Mouse (Mus musculus) thymus, postnatal 25 days (tissue): ENCODE results near the gene Cmtm1.
"Not testable (repeated sequence)": the region's sequence is repeated elsewhere in the genome, so short reads cannot be mapped to it uniquely, and the experiment has no call there.

ENCODE experiments used
- DNase-seq: peaks from one replicate; pipeline ENCODE4 v3.0.0; 2022

Gene Cmtm1

GRCm38 (mm10) chr8:104313311-104313710 is 3.4 kb upstream of the Cmtm1 start:
- DNase-seq = no peak

DNA sequence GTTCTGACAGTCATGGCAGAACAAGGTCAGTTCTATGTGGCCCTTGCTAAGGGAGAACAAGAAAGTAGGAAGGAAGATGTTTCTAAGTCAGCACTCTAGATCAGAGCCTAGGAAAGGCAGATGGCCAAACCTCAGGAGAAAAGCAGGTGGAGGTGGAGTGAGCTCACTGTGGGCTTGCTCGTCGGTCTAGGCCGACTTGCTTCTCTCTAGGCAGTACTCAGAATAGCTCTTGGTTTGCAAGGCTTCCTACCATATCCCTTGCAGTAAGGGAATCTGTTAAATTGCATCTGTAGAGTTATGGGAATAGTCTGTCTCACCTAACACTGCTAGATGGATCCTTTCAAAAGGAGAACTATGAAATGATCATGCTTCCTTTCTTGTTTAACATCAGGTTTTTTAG is 2.1 kb upstream of the Cmtm1 start:
- DNase-seq = not testable (repeated sequence)

GRCm38 (mm10) chr8:104308341-104308740 is 1.6 kb downstream of the Cmtm1 start:
- not testable (repeated sequence) for DNase-seq

DNA sequence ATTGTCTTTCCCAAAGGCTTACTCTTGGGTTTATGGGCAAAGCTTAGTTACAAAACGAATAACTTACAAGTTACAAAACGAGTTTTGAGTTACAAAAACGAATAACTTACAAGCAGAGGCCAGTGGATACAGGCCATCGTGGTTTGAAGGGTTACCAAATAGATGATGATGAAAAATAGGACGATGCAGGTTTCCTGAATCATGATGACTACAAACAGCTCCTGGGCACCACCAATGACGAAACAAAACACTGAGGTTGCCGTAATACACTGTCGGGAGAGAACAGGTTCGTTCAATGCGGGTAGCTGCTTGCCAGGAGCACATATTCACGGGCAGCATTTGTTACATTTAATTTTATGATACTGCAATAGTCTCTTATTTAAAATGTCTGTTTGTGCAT is 5.0 kb downstream of the Cmtm1 start:
- DNase-seq = no peak

DNA sequence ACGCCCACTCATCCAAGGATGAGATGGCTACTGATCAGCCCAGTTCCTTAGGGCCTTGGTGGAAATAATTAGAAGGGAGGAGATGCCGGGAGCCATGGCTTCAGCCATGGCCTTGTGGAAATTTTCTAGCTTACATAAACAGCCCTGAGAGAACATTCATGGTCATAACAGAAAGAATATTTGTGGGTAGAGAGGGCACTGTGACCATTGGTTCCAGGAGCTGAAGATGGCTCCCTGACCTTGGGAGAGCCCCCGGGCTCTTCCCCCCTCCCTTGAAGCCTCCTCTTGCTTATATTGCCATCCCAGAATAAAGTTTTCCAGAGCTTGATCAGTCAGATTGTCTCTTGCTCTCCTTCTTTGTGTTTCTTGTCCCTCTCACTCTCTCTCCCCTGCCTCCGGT is 7.4 kb downstream of the Cmtm1 start:
- DNase-seq = not testable (repeated sequence)

GRCm38 (mm10) chr8:104301577-104301976 is 8.4 kb downstream of the Cmtm1 start:
- not testable (repeated sequence) for DNase-seq

- no peak for DNase-seq
Measured at GRCm38 (mm10) chr8:104294396-104294795, 15.5 kb downstream of the Cmtm1 start.

GRCm38 (mm10) chr8:104293081-104293480 is 16.9 kb downstream of the Cmtm1 start, which contains the start of gene Cmtm2a:
Cmtm2a (minus strand) TSS chr8:104293181.
- not testable (repeated sequence) for DNase-seq

DNA sequence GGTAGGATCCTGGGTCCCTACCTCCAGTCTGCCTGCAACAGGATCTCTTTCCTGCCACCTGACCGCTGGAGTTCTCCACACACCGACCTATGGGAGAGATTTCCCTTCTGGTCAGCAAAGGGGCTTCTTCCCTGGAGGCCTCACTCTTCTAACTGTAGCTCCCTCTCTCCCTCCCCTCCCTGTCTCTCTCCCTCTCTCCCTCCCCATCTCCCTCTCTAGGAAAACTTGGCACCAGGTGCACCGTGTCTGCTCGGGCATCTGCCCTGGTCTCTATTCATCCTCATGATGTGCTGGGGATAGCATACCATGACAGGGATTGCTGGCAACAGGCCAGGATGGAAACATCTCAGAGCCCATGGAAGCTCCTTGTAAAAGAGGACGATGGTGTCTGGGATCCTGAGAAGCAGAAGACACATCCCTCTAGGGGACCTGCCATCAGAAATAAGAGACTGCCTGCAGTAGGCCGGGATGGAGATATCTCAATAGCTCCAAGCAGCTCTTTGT is 41.0 kb downstream of the Cmtm1 start:
- DNase-seq = no peak

GRCm38 (mm10) chr8:104268368-104268767 is 41.6 kb downstream of the Cmtm1 start:
- no peak for DNase-seq

DNA sequence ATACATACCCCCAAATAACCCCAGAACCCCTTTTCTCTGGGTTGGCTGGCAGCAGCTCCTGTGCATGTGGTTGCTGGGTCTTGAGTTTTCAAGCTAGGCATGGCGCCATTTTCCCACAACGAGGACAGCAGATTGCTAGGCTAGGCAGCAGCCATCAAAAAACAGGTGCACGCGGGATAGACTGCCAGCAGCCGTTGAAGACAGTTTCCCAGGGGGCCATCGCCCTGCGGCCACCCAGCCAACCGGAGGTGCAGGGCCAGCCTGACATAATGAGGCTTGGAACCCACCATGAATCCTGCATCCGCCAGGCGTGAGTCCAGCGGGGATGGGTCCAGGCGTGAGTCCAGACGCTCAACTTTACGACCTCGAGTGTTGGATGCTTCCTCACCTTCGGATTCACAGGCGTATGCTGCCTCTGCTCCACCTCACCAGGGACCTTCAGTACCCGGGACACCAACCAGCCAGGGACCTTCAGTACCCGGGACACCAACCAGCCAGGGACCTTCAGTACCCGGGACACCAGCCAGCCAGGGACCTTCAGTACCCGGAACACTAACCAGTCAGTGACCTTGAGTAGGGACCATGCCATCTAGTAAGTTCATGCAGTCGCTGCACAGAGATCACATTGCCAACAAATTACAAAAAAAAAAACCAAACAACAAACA is 45.5 kb downstream of the Cmtm1 start:
- DNase-seq = not testable (repeated sequence)

GRCm38 (mm10) chr8:104261802-104262201 is 48.1 kb downstream of the Cmtm1 start:
- not testable (repeated sequence) for DNase-seq

GRCm38 (mm10) chr8:104253016-104253415 is 56.9 kb downstream of the Cmtm1 start:
- peak; percentile 60 for DNase-seq

- no peak for DNase-seq
Measured at GRCm38 (mm10) chr8:104251461-104251860, 58.5 kb downstream of the Cmtm1 start.

GRCm38 (mm10) chr8:104250439-104251367 is 59.2 kb downstream of the Cmtm1 start, which contains the start of gene Cklf:
Cklf (plus strand) TSS chr8:104250861.
- peak; percentile 85 for DNase-seq

DNA sequence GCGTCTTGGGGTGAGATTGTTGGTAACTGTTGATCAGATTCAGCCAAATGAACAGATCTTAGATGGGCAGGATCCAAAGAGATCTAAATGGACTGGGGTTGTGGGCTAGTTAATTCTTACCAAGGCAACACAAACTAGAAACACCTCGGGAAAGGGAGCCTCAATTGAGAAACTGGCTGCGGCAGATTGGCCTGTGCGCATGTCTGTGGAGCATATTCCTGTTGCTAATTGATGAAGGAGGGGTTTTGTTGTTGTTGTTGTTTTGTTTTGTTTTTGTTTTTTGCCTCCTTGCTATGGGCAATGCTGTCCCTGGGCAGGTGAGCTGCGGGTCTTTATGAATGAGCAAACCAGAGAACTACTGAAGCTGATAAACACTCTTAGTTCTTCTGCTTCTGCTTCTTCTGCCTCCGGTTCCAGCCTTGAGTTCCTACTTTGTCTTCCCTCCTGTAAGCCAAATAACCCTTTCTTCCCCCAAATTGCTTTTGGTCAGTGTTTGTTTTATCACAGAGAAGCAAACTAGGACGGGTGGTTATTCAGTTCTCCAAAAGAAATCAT is 60.4 kb downstream of the Cmtm1 start:
- DNase-seq = no peak

GRCm38 (mm10) chr8:104248276-104248675 is 61.7 kb downstream of the Cmtm1 start, which contains the start of gene Tk2:
Tk2 (minus strand) TSS chr8:104248558.
- peak; percentile 78 for DNase-seq

GRCm38 (mm10) chr8:104247908-104248275 is 62.1 kb downstream of the Cmtm1 start:
- DNase-seq = peak; percentile 55

- DNase-seq = peak; percentile 52
Measured at GRCm38 (mm10) chr8:104247054-104247907, 62.7 kb downstream of the Cmtm1 start.

DNA sequence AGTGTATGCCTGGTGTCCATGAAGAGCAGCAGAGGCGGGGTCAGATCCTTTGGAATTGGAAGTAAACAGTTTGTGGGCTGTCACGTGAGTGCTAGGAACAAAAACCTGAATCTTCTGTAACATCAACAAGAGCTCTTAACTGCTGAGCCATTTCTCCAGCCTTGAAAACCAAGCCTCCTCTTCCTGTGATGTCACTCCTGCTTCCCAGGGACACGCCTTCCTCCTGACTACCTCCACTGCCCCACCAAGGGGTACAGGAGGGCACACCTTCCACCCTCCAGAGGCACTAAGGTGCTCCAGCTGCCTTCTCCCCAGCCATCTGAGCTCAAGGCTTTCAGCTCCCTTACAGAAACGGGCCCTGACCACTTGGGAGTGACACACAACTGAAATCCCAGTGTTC is 63.3 kb downstream of the Cmtm1 start:
- DNase-seq = no peak
